Mouse (Mus musculus) heart, adult 2 months (tissue): Measurements from ENCODE around the gene Zfp451. TPM values are rescaled to one million over a fixed set of nuclear protein-coding genes. Genes with fewer than 3 reads are reported as not detected.
A peak's percentile ranks its signal among the peaks of the same experiment; 100 is the strongest.
"Not testable (repeated sequence)": the region's sequence is repeated elsewhere in the genome, so short reads cannot be mapped to it uniquely, and the experiment has no call there.

Experiments
- DNase-seq, 2 experiments: peaks; one replicate each; pipeline ENCODE4 v3.0.0; 2021
- H3K27ac ChIP-seq: fragments of 200-600 bp; 2 replicates; pipeline ENCODE4 v1.8.1; 2022
- H3K27me3 ChIP-seq: fragments of 200-500 bp; 2 replicates; pipeline ENCODE4 v1.6.1; 2012; ENCODE audit warnings: mild to moderate bottlenecking, low read length, inconsistent platforms, mixed read lengths; ENCODE audit not compliant: control insufficient read depth, insufficient read depth
- H3K36me3 ChIP-seq: fragments of 200-500 bp; 2 replicates; pipeline ENCODE4 v1.6.1; 2012; ENCODE audit warnings: low read length, inconsistent platforms; ENCODE audit not compliant: control insufficient read depth, insufficient read depth
- H3K4me1 ChIP-seq: fragments of 200-500 bp; 2 replicates; pipeline ENCODE4 v1.6.1; 2011; ENCODE audit warnings: low read length; ENCODE audit not compliant: control insufficient read depth, insufficient read depth
- H3K4me3 ChIP-seq: fragments of 200-600 bp; 2 replicates; pipeline ENCODE4 v1.8.1; 2022
- H3K79me2 ChIP-seq: fragments of 200-500 bp; replicated peaks from 2 replicates; pipeline ENCODE4 v1.6.1; 2012; ENCODE audit warnings: mild to moderate bottlenecking, inconsistent platforms, low read length, moderate library complexity, mixed read lengths; ENCODE audit not compliant: control insufficient read depth, insufficient read depth
- H3K9ac ChIP-seq: fragments of 200-500 bp; 2 replicates; pipeline ENCODE4 v1.6.1; 2012; ENCODE audit warnings: low read depth, mild to moderate bottlenecking, control low read depth, inconsistent platforms, low read length, mixed read lengths
- CTCF ChIP-seq: fragments of 200-600 bp; IDR thresholded peaks from 2 replicates; pipeline ENCODE4 v1.8.1; 2022; ENCODE audit warnings: antibody characterized with exemption, mild to moderate bottlenecking, moderate library complexity
- EP300 ChIP-seq: fragments of 200-500 bp; IDR thresholded peaks from 2 replicates; pipeline ENCODE4 v1.6.1; 2011; ENCODE audit warnings: low read depth, low read length, control low read depth; ENCODE audit not compliant: insufficient read depth
- POLR2A ChIP-seq: fragments of 200-500 bp; IDR thresholded peaks from 2 replicates; pipeline ENCODE4 v1.6.1; 2011; ENCODE audit warnings: mild to moderate bottlenecking, low read depth, low read length, control low read depth; ENCODE audit not compliant: insufficient read depth
- WGBS: fragments of 180-500 bp; shearing (Covaris S2); methylation state at CpG from one replicate; pipeline ENCODE4 v1.1.7; 2018; 5-methylcytosine and 5-hydroxymethylcytosine counted together
- intact Hi-C: fragments of 180-260 bp; cut with DNase I; formaldehyde crosslinking; loops from one replicate; pipeline ENCODE4 v1.15.1; 2025
- polyA plus RNA-seq: library from polyadenylated mRNA; depleted of rRNA; stranded (reverse); fragments of >200 nt; gene quantifications from 2 replicates; pipeline ENCODE4 v1.2.3, GENCODE M21; 2012
- total RNA-seq, 2 experiments: library from RNA; stranded (reverse); gene quantifications; 2 replicates each; pipeline ENCODE4 v1.2.3; 2021

The Zfp451 gene
- total and polyA plus RNA-seq, 3 experiments = 3.6 to 13.7 (median 12.8) TPM

DNA sequence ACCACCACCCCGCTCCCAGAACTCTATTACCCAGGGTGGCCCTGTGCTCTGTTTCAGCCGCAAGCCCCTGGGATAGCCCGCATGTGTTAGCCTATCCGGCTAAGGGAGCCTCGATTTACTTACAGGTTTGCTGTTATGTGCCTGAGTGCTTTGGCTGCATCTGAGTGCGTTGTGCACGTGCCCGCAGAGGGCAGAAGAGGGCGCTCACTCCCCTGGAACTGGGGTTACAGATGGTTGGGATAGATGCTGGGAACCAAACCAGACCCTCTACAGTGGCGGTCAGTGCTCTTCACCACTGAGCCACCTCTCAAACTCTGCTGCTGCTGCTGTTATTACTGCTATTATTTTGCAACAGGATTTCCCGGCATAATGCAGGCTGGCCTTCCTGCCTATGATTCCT, 65.3 kb downstream of the Zfp451 start:
- 94% methylated on average over 11 of the region's 11 CpGs for WGBS
- Histone ChIP-seq H3K36me3 (no peaks in the 10 kb centered on the region), H3K4me3 (no peak overlapping the region), H3K9ac (no peak overlapping the region), H3K4me1 (no peaks in the 10 kb centered on the region), H3K27me3 (no peaks in the 10 kb centered on the region), H3K27ac (no peak overlapping the region), H3K79me2 (no peaks in the 10 kb centered on the region)
- intact Hi-C loops = no loop called here
- DNase-seq = no peak
- TF ChIP-seq POLR2A (no peak), EP300 (no peak), CTCF (no peak)

DNA sequence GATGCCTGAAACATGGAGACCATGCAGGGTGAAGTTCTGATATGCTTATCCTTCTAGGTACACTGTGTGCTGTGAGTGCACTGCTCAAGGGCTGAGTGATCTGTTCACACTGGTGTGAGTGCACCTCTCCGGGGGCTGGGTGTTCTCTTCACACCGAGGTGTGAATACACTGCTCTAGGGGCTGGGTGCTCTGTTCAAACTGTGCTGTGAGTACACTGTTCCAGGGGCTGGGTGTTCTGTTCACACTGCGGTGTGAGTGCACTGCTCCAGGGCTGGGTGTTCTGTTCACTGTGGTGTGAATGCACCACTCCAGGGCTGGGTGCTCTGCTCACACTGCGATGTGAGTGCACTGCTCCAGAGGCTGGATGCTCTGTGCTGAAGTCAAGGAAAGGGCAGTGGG, 68.5 kb downstream of the Zfp451 start:
- H3K4me1 ChIP-seq = no peaks in the 10 kb centered on the region
- TF ChIP-seq EP300 (no peak), CTCF (no peak), POLR2A (no peak)
- H3K9ac ChIP-seq = no peak overlapping the region
- no peak for DNase-seq
- H3K27me3 ChIP-seq = no peaks in the 10 kb centered on the region
- H3K4me3 ChIP-seq = no peak overlapping the region
- intact Hi-C loops = no loop called here
- no peaks in the 10 kb centered on the region for H3K79me2 ChIP-seq
- H3K36me3 ChIP-seq = no peaks in the 10 kb centered on the region
- 92% methylated on average over 4 of the region's 4 CpGs for WGBS
- H3K27ac ChIP-seq = no peak overlapping the region

DNA sequence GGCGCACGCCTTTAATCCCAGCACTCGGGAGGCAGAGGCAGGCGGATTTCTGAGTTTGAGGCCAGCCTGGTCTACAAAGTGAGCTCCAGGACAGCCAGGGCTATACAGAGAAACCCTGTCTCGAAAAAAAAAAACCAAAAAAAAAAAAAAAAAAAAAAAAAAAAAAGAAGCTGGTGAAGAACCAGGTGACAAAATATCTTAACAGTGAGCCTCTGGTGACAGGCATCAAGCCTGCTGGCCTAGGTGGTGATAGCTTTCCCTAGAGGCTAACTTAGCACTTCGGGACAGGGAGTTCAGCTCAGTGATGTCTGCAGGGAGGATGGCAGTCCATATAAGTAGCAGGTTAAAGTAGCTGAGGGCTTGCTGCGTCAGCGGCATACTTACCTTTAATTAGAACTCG, 69.6 kb downstream of the Zfp451 start:
- H3K36me3 ChIP-seq, H3K27me3 ChIP-seq, H3K4me1 ChIP-seq, intact Hi-C loops, H3K9ac ChIP-seq, DNase-seq, H3K79me2 ChIP-seq, H3K27ac ChIP-seq, H3K4me3 ChIP-seq: not testable (repeated sequence)
- 92% methylated on average over 8 of the region's 9 CpGs for WGBS

DNA sequence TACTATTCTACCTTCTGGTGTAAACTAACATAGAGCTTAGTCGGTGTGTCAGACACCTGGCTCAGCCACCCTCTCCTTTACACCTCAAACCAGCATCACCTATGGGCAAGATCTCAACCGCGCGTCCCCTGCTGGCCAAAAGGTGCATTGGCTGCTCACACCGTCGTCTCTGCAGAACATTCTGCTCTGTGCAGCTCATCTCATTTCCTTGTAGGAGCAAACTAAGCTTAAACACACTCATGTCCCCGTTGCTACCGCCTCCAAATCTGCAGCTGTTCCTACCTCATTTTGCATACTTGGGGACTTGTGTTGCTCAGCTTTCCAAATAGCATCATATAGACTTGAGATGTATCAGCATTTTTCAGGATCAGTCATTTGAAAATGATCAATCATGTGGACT, 71.5 kb downstream of the Zfp451 start:
- DNase-seq = no peak
- TF ChIP-seq EP300 (no peak), CTCF (peak; percentile 71), POLR2A (no peak)
- 20% methylated on average over 8 of the region's 8 CpGs for WGBS
- no peaks in the 10 kb centered on the region for H3K36me3 ChIP-seq
- H3K4me1 ChIP-seq = no peaks in the 10 kb centered on the region
- no peaks in the 10 kb centered on the region for H3K27me3 ChIP-seq
- intact Hi-C loops = no loop called here
- H3K9ac ChIP-seq = no peak overlapping the region
- H3K27ac ChIP-seq = no peak overlapping the region
- H3K4me3 ChIP-seq = no peak overlapping the region
- no peaks in the 10 kb centered on the region for H3K79me2 ChIP-seq

DNA sequence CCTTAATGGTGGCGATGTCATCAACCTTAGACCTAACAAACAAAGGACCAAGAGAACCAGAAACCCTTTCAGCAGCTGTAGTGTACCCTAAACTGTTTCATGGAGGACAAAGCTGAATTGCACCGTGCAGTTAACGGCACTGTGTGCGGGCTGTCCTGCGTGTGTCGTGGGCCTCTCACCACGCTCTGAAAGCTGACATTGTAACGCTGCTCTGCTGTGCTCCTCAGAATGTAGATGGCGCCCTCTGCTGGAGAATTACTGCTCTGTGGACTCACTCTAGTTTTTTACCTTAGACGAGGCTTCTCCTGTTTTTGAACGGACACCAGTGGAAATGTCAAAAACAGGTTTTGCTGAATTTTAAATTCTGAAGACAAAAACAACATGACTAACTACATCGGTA, 75.1 kb downstream of the Zfp451 start:
- DNase-seq = peak; percentile 60 to 74
- Histone ChIP-seq H3K4me3 (no peak overlapping the region), H3K36me3 (no peaks in the 10 kb centered on the region), H3K4me1 (no peaks in the 10 kb centered on the region), H3K27ac (no peak overlapping the region), H3K79me2 (no peaks in the 10 kb centered on the region), H3K9ac (no peak overlapping the region), H3K27me3 (no peaks in the 10 kb centered on the region)
- intact Hi-C loops = loop anchor here (1.0 to 2.0 kb wide), 3 partner anchors 55 to 77 kb away; no protein-coding TSS in a partner anchor
- 29% methylated on average over 12 of the region's 12 CpGs for WGBS
- TF ChIP-seq CTCF = peak; percentile 97
- 0 out of 2 replicates have a peak, but pooled peaks have one; percentile 45 for TF ChIP-seq EP300
- TF ChIP-seq POLR2A = no peak

DNA sequence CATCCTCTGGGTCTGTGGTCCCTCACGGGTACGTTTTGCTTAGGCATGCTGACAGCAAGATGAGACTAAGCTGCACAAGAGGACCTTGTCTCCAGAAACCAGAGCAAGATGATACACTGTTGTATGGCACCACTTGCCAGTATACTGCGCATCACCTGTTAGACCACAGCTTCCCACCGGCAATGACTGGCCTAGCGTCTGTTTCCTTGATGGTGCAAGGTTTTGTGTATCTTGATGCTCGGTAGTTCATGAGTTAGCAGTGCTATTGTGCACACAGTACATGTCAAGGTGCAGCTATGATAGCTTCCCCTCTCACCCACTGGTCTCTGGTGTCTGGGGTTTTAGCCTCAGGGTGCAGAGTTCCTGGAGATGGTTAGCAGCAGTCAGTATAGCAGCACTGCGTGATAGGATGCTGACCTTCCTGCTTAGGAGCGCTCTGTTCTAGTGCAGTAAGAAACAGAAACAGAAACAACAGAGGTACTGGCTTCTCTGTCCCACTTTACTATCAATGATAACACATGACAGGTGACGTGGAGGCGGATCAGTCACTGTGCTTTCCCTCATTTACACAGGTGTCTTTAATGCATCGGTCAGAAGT, 75.6 kb downstream of the Zfp451 start:
- 84% methylated on average over 11 of the region's 11 CpGs for WGBS
- no peaks in the 10 kb centered on the region for H3K4me1 ChIP-seq
- no peaks in the 10 kb centered on the region for H3K36me3 ChIP-seq
- no peak overlapping the region for H3K27ac ChIP-seq
- DNase-seq = no peak
- no peak overlapping the region for H3K4me3 ChIP-seq
- intact Hi-C loops = loop anchor here (1.0 to 2.0 kb wide), 3 partner anchors 54 to 76 kb away; no protein-coding TSS in a partner anchor
- no peaks in the 10 kb centered on the region for H3K27me3 ChIP-seq
- H3K9ac ChIP-seq = no peak overlapping the region
- TF ChIP-seq POLR2A (no peak), EP300 (no peak), CTCF (no peak)
- no peaks in the 10 kb centered on the region for H3K79me2 ChIP-seq
